Mouse (Mus musculus): ENCODE measurements at regions not wholly inside any gene's neighbourhood (a gene's known extent, or its start where the extent isn't known, plus 50 kb on each side); places are given as distances from the start of the nearest gene placed in this dataset.
A peak's percentile ranks its signal among the peaks of the same experiment; 100 is the strongest.
"Not testable (repeated sequence)": the region's sequence is repeated elsewhere in the genome, so short reads cannot be mapped to it uniquely, and the experiment has no call there.

DNA sequence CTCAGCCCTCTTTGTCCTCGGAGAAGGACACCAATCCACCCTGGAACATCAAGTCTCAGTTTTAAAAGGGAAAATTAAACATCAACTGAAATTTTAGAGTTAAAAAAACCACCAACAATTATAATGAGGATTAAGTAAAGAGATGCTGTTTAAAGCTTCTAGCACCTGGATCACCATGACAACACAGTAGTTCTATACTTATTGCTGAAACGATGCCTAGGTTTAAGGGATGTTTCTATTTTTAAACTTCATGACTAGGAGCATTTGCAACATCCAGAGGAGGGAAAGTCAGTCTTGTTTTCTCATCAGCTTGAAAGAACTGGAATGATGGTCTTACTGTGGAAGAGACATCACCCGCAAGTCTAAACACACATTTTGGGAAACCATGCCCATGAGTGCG, 484.5 kb upstream of the Fam241a start:
- H3K9me3 ChIP-seq (replicated peaks): no peaks in the 10 kb centered on the region
- no peaks in the 10 kb centered on the region for H3K27me3 ChIP-seq (ENCODE audit: low read depth, poor library complexity, severe bottlenecking)
- no peaks in the 10 kb centered on the region for H3K4me1 ChIP-seq
- H3K27ac ChIP-seq (replicated peaks): no peak overlapping the region
- H3K4me3 ChIP-seq: no peak overlapping the region
- DNase-seq (ENCODE audit: low spot score): no peak
- WGBS: 93% methylated on average over 4 of the region's 4 CpGs
- H3K36me3 ChIP-seq: no peaks in the 10 kb centered on the region

DNA sequence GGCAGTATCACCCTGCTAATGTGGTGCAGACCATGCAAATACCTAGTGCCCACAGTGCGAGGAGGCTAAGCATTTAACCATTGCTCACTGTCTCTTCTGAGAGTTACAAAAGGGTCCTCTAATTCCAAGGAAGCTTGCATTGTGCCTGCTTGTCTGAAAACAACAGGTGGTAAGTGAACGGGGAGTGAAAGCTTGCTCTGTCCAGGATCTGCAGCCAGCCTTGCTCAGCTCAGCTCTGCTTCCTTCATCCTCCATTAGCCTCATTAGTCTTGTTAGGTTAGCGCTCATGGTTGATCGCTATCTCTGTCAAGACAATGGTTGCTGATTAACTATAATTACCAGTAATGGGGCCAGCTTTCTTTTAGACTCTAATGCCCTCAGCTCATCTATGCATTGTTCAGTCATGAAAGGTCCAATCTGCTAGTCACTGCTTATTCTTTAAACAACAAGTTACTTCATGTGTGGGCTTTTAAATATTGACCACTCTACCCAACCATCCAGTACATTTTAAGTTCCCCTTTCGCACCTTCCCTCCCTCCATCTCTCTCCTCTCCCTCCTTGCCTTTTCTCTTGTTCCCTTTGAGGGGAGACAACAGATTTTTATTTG, 473.5 kb upstream of the Fam241a start:
- Histone ChIP-seq H3K9me3 (replicated peaks) (no peaks in the 10 kb centered on the region), H3K36me3 (no peaks in the 10 kb centered on the region), H3K27ac (replicated peaks) (no peak overlapping the region), H3K4me3 (no peak overlapping the region), H3K4me1 (peaks cover 8% of the 10 kb centered on the region), H3K27me3 (ENCODE audit: low read depth, poor library complexity, severe bottlenecking) (no peaks in the 10 kb centered on the region)
- DNase-seq (ENCODE audit: low spot score): no peak
- WGBS: 21% methylated on average over 5 of the region's 5 CpGs

DNA sequence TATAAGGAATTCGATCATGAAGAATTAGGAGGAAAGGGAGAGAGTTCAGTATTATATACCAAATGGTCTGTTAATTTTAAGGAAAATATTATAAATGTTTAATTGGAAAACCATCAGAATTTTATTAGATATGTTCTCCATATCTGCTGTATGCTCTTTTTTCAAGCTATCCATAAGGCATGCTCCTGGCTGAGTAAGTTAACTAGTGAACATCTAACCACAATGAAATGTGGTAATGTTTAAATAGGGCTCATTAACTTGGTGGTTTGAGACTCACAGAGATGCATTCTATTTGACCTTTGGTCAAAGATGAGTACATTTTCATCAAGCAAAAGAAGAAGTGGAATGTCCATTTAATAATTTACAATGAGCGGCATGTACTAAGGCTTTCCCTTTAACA, 466.2 kb upstream of the Fam241a start:
- H3K4me1 ChIP-seq: no peaks in the 10 kb centered on the region
- DNase-seq (ENCODE audit: low spot score): no peak
- no peaks in the 10 kb centered on the region for H3K36me3 ChIP-seq
- no peaks in the 10 kb centered on the region for H3K9me3 ChIP-seq (replicated peaks)
- H3K27me3 ChIP-seq (ENCODE audit: low read depth, poor library complexity, severe bottlenecking): no peaks in the 10 kb centered on the region
- 98% methylated on average over 2 of the region's 2 CpGs for WGBS
- no peak overlapping the region for H3K27ac ChIP-seq (replicated peaks)
- H3K4me3 ChIP-seq: no peak overlapping the region

DNA sequence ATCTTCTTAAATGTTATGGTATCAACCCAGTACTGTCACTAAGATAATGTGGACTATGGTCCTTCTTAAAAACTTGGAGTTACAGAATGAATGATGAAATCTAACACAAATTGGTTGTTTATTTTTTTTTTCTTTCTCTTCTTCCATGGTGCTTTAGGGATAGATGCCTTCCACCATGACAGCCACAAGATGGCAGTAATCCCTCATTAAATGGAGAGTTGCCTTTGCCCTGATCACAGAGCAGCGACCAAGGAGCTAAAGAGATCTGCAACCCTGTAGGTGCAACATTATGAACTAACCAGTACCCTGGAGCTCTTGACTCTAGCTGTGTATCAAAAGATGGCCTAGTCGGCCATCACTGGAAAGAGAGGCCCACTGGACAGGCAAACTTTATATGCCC, 453.0 kb upstream of the Fam241a start:
- not testable (repeated sequence) for H3K9me3 ChIP-seq (replicated peaks); H3K4me3 ChIP-seq; H3K4me1 ChIP-seq; H3K36me3 ChIP-seq; H3K27ac ChIP-seq (replicated peaks)
- 13% methylated on average over 2 of the region's 2 CpGs for WGBS
- peak; percentile 49 for DNase-seq (ENCODE audit: low spot score)
- H3K27me3 ChIP-seq (ENCODE audit: low read depth, poor library complexity, severe bottlenecking): peaks cover 10% of the 10 kb centered on the region; the same call in 1 of the 2 replicates

DNA sequence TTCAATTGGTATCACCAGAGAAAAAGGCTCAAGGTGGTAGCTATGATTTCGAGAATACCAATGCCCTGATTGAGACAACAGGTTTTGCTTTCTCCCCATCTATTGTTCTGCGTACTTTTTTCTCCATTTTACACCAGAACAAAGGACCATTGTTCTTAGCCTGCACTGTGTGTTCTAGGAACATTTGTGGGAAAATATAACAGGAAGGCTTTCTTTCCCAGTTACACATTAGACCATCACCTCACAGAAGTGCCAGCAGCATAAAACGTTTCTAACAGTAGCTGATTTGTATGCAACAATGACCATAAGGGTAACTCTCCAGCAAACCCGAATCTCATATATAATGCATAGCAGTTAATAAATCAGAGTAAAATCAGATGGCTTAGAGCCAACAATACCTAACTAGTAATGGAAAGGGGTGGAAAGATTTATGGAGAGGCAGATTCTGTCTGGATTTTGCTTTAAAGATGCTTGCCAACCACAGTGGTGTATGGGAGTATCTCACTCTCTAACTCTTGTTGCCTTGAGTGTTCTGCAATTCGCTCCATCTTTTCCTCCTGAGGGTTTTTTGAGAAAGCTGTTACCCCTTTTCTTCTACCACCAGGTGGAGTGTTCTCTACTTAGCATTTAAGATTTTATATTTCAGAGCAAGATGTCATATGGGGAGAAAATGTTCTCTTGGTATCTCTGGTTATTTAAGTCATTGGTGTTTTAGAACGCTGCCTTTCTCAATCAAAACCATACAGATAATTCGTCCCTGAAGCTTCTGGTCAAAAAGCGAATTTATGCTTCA, 451.9 kb upstream of the Fam241a start:
- H3K4me1 ChIP-seq: no peaks in the 10 kb centered on the region
- no peak overlapping the region for H3K27ac ChIP-seq (replicated peaks)
- no peak overlapping the region for H3K4me3 ChIP-seq
- H3K36me3 ChIP-seq: no peaks in the 10 kb centered on the region
- no peak for DNase-seq (ENCODE audit: low spot score)
- 73% methylated on average over 8 of the region's 8 CpGs for whole genome bisulfite sequencing
- H3K27me3 ChIP-seq (ENCODE audit: low read depth, poor library complexity, severe bottlenecking): peaks cover 10% of the 10 kb centered on the region; the same call in 1 of the 2 replicates
- H3K9me3 ChIP-seq (replicated peaks): no peaks in the 10 kb centered on the region

DNA sequence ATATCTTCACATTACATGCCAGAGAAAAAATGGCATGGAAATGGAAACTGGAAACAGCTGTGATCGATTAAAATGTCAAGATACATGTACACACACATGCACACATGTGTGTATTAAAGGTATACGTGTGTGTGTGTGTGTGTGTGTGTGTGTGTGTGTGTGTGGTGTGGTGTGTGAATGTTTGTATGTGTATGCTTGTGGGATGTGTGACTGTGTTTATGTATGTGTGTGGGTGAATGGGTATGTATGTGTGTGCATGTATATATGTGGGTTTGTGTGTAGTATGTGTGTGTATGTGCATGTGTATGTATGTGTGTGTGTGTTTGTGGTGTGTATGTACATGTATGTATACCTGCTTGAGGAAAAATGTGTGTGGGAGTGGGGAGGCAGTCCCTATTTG, 441.4 kb upstream of the Fam241a start:
- Histone ChIP-seq H3K36me3 (no peaks in the 10 kb centered on the region), H3K4me1 (no peaks in the 10 kb centered on the region), H3K4me3 (no peak overlapping the region), H3K27ac (replicated peaks) (no peak overlapping the region), H3K27me3 (ENCODE audit: low read depth, poor library complexity, severe bottlenecking) (no peaks in the 10 kb centered on the region), H3K9me3 (replicated peaks) (no peaks in the 10 kb centered on the region)
- WGBS: 73% methylated on average over 2 of the region's 2 CpGs
- DNase-seq (ENCODE audit: low spot score): no peak

DNA sequence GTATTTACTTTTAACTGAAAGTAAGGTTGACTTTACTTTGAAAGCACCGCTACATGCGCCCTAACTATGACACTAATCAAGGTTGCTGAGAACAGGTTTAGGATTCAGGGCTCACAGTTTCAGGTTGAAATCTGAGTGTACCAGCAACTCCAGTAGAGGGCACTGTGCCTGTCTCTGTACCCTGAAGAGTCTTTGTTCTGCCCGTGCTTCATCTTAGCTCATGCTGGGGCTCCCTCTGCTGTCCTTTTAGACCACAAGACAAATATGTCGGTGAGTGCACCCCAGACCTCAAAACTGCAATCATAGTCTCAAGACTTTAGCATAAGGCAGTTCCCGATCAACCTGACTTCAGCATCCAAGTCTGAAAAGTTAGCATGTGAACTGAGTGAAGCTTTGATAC, 440.9 kb upstream of the Fam241a start:
- Histone ChIP-seq H3K27me3 (ENCODE audit: low read depth, poor library complexity, severe bottlenecking) (no peaks in the 10 kb centered on the region), H3K4me1 (no peaks in the 10 kb centered on the region), H3K36me3 (no peaks in the 10 kb centered on the region), H3K27ac (replicated peaks) (no peak overlapping the region), H3K9me3 (replicated peaks) (no peaks in the 10 kb centered on the region), H3K4me3 (no peak overlapping the region)
- WGBS: 26% methylated on average over 5 of the region's 5 CpGs
- peak; percentile 75 for DNase-seq (ENCODE audit: low spot score)

DNA sequence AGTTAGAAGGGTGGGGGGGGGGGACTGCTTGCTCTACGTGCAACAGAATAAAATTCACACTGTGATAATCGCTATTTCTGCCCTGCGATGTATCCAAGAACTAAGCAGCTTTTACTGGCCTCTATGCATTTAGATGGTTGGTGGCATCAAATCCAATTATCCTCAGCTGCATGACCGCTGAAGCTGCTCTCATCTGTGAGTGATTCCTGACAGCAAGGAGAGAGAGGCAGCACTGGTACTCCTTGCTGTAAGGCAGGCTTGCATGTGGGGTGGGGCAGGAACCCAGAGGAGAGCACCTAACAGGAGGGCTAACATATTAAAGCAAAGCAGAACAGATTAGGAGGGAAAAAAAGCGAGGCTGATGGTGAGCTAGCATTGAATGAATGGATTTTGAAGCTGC, 431.6 kb upstream of the Fam241a start:
- H3K4me3 ChIP-seq: no peak overlapping the region
- H3K36me3 ChIP-seq: no peaks in the 10 kb centered on the region
- H3K27me3 ChIP-seq (ENCODE audit: low read depth, poor library complexity, severe bottlenecking): no peaks in the 10 kb centered on the region
- H3K9me3 ChIP-seq (replicated peaks): no peaks in the 10 kb centered on the region
- H3K4me1 ChIP-seq: peaks cover 14% of the 10 kb centered on the region
- H3K27ac ChIP-seq (replicated peaks): no peak overlapping the region
- peak; percentile 36 for DNase-seq (ENCODE audit: low spot score)
- 34% methylated on average over 5 of the region's 5 CpGs for WGBS

DNA sequence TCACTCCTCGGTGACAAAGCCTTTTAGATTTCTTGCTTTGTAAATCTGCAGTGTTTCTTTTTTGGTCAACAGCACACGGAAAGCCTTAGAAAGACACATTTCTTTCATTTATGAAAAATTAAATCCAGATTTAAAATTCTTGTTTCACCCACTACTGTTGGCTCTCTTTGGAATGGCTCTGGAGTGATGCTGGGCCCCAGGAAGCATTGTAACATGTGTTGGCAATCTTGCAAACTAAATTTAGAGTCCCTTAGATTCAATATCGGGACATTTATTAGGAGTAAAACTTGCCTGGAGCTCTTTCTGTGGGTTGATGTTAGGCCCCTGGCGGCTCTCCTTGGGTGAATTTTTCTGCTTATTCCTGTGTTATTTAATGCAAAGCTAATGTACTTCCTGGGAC, 405.2 kb upstream of the Fam241a start:
- H3K9me3 ChIP-seq (replicated peaks): no peaks in the 10 kb centered on the region
- H3K4me1 ChIP-seq: peaks cover 4% of the 10 kb centered on the region
- WGBS: 86% methylated on average over 4 of the region's 4 CpGs
- H3K36me3 ChIP-seq: no peaks in the 10 kb centered on the region
- no peak overlapping the region for H3K4me3 ChIP-seq
- no peaks in the 10 kb centered on the region for H3K27me3 ChIP-seq (ENCODE audit: low read depth, poor library complexity, severe bottlenecking)
- no peak overlapping the region for H3K27ac ChIP-seq (replicated peaks)
- no peak for DNase-seq (ENCODE audit: low spot score)

DNA sequence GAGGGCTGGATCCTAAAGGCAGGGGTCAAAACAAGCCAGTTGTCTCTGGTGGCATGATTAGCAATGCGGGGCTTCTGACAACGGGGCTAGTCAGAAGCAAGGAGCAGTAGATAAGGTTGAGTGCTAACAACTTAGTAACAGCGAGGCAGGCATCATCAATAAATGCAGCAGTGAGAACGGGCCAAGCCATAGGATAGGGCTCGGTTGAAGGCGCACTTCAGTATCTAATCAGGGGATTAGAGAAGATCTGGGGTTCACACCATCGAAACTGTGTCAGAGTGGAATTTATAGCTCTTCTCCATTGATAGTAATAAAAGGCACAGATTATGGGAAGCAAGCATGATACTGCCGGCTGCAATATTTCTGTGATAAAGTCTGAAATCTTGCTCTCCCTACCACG, 402.0 kb upstream of the Fam241a start:
- no peak overlapping the region for H3K27ac ChIP-seq (replicated peaks)
- no peak for DNase-seq (ENCODE audit: low spot score)
- no peak overlapping the region for H3K4me3 ChIP-seq
- H3K4me1 ChIP-seq: no peaks in the 10 kb centered on the region
- WGBS: 89% methylated on average over 9 of the region's 9 CpGs
- no peaks in the 10 kb centered on the region for H3K27me3 ChIP-seq (ENCODE audit: low read depth, poor library complexity, severe bottlenecking)
- H3K36me3 ChIP-seq: no peaks in the 10 kb centered on the region
- no peaks in the 10 kb centered on the region for H3K9me3 ChIP-seq (replicated peaks)

DNA sequence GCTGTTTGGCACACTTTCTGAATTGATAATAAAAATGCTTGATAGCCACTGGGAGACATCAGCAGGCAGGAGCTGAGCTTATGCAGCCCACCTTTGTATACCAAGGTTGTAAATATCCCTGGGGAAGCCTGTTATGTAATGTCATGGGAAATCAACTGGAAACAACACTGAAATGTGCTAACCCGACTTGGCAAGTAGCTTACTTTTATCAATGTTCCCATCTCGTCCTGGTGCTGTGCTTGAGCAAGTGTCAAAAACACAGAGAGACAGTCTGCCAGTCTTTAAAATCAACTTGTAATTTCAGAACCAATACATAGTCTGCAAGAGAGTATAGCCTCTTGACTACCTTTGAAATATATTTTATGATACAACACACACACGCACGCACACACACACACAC, 391.7 kb upstream of the Fam241a start:
- DNase-seq (ENCODE audit: low spot score): no peak
- 84% methylated on average over 4 of the region's 4 CpGs for WGBS
- H3K4me1 ChIP-seq: no peaks in the 10 kb centered on the region
- H3K27ac ChIP-seq (replicated peaks): no peak overlapping the region
- H3K36me3 ChIP-seq: no peaks in the 10 kb centered on the region
- no peaks in the 10 kb centered on the region for H3K9me3 ChIP-seq (replicated peaks)
- no peaks in the 10 kb centered on the region for H3K27me3 ChIP-seq (ENCODE audit: low read depth, poor library complexity, severe bottlenecking)
- H3K4me3 ChIP-seq: no peak overlapping the region

DNA sequence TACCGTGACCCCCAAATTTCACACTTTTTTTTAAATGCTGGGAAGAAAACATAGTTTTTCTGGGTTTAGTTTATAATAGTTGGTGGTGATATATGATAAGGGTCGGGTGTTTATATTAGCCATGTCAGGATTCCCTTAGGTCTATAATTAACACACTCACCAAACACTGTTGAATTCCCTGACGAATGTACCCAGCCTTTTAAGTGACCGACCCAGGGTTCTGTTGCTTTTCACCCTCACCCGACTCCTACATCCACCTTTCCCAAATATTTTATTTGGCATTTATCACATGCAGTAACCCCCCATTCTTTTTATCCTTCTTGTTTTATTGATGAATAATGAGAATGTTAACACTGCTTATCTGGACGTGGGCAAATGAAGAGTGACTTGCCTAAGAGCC, 389.1 kb upstream of the Fam241a start:
- no peak overlapping the region for H3K27ac ChIP-seq (replicated peaks)
- no peak for DNase-seq (ENCODE audit: low spot score)
- WGBS: 88% methylated on average over 6 of the region's 6 CpGs

DNA sequence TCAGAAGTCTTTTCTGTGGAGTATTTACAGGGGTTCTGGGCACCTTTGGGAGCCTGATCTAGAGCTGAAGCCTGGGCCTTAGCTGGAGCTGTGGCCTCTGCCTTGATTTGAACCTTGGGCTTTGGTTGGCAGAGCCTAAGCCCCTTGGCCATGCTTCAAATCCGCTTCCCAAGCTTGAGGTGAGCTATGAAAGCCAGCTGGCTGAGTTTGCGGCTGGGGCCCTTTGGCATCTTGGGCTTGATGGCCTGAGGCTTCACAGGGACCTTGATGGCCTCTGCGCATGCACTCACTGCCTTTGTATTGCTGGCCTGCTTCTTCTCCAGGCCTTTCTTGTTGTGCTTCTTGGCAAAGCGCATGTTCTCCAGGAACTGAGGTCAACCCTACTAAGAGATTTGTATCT, 384.5 kb upstream of the Fam241a start:
- no peaks in the 10 kb centered on the region for H3K9me3 ChIP-seq (replicated peaks)
- no peak overlapping the region for H3K4me3 ChIP-seq
- no peak for DNase-seq (ENCODE audit: low spot score)
- 94% methylated on average over 4 of the region's 4 CpGs for WGBS
- H3K36me3 ChIP-seq: no peaks in the 10 kb centered on the region
- no peak overlapping the region for H3K27ac ChIP-seq (replicated peaks)
- no peaks in the 10 kb centered on the region for H3K4me1 ChIP-seq
- no peaks in the 10 kb centered on the region for H3K27me3 ChIP-seq (ENCODE audit: low read depth, poor library complexity, severe bottlenecking)

More for the DNA sequence above, 389.1 kb upstream of the Fam241a start:
- Histone ChIP-seq H3K4me3 (no peak overlapping the region), H3K9me3 (replicated peaks) (no peaks in the 10 kb centered on the region), H3K36me3 (no peaks in the 10 kb centered on the region), H3K4me1 (no peaks in the 10 kb centered on the region), H3K27me3 (ENCODE audit: low read depth, poor library complexity, severe bottlenecking) (no peaks in the 10 kb centered on the region)

All from midbrain, embryonic 10.5 days (tissue).